Mouse (Mus musculus) right cerebral cortex, postnatal 14 days (tissue): ENCODE measurements around the gene Pgghg.

Experiments
- DNase-seq: peaks from one replicate; pipeline ENCODE4 v3.0.0; 2022

The Pgghg gene

GRCm38 (mm10) chr7:140923070-140923775 is 18.0 kb upstream of the Pgghg start:
- DNase-seq = no peak

GRCm38 (mm10) chr7:140927181-140927580 is 14.0 kb upstream of the Pgghg start:
- no peak for DNase-seq

GRCm38 (mm10) chr7:140938436-140938835 is 2.8 kb upstream of the Pgghg start:
- no peak for DNase-seq

DNA sequence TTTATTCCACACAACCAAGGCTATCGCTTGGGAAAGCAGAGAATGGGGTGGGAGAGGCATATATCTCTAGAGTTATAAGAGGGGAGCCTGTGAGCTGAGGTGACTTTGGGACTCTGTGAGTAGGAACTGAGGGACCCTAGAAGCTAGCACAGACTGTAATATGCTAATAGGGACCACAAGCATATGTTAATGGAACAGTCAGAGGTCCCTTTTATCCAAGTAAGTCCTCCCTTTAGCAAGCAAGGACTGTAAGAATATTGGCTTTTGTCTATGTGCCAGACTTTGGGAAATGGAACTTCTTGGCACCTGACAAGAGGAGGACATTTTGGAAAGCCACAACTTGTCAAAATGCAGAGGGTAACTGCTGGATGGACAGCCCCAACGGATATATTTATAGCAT is 2.3 kb upstream of the Pgghg start:
- no peak for DNase-seq

DNA sequence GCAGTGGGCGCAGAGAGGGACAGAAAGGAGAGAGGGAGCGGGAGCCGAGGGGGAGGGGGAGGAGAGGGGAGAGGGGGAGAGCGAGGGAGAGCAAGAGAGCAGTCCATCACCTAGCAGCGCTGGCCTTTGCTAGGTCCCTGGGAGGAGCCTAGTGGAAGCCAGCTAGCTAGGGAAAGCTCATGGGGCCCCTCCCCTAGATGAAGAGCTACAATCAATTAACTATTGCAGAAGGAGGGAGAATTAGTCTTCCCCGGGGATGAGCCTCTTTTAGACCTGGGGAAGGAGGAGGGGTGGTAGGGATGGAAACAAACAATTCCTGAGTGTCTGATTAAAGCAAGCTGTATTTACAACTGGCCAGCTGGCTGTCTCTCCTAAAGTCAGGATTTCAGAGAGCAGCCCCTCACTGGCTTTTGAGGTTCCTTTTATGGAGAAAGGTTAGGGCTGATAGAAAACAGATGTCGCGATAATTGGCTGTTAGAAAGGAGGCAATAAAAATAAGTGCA is 1.5 kb upstream of the Pgghg start:
- no peak for DNase-seq

- no peak for DNase-seq
Measured at GRCm38 (mm10) chr7:140942341-140942740, 1.1 kb downstream of the Pgghg start.

- no peak for DNase-seq
Measured at GRCm38 (mm10) chr7:140942811-140943210, 1.6 kb downstream of the Pgghg start.

- DNase-seq = no peak
Measured at GRCm38 (mm10) chr7:140943356-140943755, 2.2 kb downstream of the Pgghg start.

- no peak for DNase-seq
Measured at GRCm38 (mm10) chr7:140944236-140944635, 3.0 kb downstream of the Pgghg start.

DNA sequence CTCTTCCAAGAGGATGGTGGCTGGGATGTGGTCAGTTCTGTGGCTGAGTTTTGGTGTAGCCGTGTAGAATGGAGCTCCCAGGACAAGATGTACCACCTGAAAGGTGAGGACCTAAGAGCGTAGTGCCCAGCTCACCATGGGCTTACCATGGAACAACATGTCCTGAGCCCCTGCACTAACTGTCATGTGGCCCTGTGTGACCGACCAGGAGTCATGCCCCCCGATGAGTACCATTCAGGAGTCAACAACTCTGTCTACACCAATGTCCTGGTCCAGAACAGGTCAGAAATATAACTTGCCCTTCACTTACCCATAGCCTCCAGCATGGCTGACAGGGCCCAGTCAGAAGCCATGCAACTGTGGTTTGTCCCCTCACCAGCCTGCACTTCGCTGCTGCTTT is 4.1 kb downstream of the Pgghg start:
- DNase-seq = no peak

DNA sequence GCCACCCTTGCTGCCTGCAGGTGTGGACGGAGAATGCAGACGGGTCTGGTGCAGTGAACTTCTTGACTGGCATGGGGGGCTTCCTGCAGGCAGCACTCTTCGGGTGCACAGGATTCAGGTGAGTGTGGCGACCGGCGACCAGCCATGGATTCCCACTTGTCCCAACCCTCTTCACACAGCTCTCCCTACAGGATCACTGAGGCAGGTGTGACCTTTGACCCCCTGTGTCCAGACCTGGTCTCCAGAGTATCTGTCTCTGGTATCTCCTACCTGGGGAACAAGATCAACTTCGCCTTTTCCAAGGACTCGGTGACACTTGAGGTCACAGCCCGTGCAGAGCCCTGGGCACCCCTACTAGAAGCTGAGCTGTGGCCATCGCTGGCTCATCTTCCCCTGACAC is 5.1 kb downstream of the Pgghg start:
- DNase-seq = no peak

DNA sequence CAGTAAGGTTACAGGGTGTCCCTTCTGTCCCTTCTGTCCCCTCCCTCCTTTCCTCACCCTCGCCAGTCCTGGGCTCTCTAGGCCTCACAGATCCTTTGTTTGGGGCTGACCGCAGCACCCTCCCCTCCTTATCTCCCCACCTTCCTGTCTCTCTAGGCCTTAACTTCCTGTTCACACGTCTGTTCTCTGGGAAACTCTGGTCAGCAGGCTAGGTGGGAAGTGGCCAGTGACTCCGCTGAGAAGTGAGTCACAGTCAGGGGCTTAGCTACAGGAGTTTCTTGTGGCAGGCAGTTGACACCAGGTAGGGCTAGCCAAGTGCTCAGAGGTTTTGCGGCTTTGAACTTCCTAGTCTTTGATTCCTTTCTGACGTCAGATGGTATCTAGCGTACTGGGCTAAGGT is 5.8 kb downstream of the Pgghg start:
- DNase-seq = no peak

GRCm38 (mm10) chr7:140948161-140948560 is 7.0 kb downstream of the Pgghg start:
- DNase-seq = no peak

DNA sequence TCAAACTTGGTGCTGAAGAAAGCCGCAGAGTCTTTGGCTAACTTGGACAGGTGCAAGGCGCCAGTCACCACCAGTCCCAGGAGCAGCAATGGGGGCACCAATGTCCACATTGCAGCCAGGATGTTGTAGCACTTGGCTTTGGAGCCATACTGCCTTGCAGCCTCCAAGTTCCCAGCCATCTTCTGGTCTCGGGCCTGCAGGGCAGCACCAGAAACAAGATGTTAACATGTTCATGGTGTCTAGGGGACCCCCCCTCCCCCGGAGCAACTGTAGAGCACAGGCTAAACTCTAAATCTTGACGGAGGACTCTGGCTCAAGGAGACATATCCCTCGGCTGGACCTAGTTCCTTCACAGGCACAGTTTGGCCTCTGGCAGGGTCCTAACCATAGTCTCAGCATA is 8.1 kb downstream of the Pgghg start:
- DNase-seq = no peak

DNA sequence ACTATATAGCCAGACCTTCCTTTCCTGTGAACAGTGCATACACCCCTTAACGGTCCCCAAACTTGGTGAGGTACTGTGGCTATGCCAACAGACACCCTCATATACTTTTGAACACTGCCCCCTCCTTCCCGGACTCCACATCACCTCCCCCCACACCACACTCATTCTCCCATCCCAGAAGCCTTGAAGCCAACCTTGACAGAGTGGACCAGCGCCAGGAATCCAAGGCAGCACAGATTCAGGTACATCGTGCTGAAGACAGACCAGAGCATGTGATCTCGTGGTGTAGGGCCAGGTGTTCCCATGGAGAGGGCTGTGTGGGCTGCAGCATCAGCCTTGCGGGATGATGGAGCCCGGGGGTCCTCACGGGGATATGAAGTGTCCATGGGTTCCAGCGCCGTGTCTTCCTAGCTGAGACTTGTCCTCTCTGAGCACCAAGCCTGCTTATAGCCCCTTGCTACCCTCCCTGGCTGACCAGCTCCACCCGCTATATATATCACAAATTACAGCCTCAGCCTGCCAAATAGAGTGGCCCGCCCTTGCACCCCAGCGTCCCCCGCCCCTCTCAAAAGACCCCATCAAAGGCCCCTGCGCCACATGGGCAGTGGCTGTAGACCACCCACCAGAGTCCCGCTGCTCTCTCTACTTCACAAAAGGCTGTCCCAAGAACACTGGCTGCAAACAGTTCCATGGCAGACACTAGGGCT is 8.8 kb downstream of the Pgghg start, which contains the start of gene Ifitm5:
Gene Ifitm5, minus strand, starts transcription at position 468 of the 707 bp plus-strand sequence.
- DNase-seq = no peak

- DNase-seq = no peak
Measured at GRCm38 (mm10) chr7:140951051-140951450, 9.9 kb downstream of the Pgghg start.

- DNase-seq = no peak
Measured at GRCm38 (mm10) chr7:140951765-140952164, 10.6 kb downstream of the Pgghg start.

DNA sequence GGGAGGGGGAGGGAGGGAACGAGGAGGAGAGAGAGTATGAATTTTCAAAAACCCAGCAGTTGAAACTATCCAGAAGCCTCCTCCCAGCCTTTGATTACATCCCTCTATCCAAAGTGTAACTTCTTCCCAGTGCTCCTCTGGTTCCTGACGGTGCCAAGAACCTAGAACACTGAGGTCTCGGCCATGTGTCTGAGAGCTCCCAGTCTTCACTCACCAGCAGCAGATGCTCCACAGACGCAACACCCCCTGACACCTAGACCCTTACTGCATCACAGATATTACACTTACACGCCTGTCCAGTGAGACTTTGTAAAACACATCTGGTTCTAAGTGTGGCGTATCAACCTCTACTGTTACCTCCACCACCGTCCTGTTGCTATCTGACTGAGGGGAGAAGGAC is 11.2 kb downstream of the Pgghg start:
- DNase-seq = no peak

DNA sequence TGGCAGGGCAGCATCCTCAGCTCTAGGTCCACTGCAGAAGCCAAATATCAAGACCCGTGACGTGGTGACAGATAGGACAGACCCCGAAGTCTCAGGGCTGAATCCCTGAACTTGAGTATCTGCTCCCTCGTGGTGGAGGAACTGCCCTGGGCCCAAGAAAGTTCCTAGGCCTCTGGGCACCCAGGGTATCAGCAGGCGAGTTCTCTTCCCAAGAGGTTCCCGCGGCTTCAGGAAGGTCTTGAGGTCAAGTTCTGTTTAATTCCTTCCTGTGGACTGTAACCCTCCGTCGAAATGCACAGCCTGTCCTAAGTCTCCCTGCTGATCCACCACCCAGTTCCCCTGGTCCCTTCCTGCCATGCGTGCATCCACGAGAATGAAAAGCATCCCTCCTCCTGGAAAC is 11.9 kb downstream of the Pgghg start:
- DNase-seq = no peak

DNA sequence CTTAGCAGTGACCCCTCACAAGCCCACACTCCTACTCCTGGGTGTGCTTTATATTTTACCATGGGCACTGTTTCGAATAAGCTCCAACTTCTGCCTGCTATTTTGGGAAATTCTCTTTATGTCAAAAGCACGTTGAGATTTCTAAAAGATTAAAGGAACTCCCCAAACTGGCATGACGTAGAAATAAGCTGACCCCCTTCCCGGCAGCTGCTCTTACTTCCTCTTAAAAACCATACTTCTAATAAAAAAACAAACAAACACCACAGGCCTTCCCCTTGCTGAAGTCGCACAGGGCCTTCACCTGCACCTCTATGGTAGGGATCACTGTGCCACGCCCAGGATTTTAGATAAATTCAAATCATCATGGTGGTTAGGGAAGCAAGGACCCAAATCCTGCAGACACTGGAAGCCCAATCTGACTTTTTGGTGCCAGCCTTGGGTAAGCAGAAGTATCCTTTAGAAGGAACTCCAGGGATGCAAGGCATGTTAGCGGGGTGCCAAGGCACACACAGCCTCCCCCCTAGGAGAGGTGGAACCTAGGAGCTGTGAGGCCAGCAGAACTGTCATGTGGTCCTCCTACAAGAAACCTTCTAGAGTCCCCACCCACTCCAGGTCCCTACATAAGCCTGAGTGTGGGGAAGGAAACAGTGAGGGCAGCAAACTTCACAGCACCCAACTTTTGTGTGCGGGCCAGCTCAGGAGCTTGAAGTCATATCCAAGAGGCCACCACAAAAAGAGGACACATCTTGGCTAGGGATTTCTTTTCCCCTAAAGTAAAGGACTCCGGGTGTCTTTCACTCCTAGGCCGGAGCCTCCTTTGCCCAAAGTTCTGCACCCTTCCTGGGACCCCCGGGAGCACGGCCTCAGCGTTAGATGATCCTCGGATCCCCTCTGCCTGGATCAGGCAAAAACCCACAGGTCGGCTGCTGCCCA is 12.9 kb downstream of the Pgghg start:
- no peak for DNase-seq

DNA sequence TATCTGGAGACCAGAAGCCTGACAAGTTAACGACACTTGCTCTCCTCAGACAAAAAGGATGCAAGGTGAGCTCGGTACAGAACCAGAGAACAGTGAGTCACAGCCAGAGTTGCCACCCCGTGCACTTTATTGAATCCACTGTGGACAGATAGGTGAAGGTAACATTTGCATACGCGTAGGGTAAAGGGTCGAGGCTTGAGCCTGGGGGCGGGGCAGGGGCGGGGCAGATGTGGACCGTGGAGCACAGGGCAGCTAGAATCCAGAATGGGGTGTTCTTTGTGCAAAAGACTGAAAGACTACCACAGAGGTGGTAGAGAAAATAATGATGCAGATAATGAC is 13.5 kb downstream of the Pgghg start:
- DNase-seq = no peak

DNA sequence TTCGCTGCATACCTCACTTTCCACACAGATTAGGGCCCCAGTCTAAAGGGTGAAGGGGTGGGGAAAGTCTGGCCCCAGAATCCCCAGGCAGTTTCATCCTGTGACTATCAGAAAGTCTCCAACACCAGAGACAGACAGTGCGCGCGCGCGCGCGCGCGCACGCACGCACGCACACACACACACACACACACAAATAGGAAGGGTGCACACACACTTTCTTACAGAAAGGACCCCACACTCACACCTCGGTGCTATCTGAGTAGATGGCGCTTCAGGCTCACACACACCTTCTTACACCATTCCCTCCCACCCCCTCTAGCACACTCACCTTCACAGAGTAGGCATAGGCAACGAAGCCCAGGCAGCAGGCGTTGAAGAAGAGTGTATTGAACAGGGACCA is 14.2 kb downstream of the Pgghg start:
- DNase-seq = no peak

GRCm38 (mm10) chr7:140955758-140956555 is 14.8 kb downstream of the Pgghg start, which contains the start of the genes Gm45717 and Ifitm2:
TSS of gene Gm45717 (minus strand) at chr7:140955937.
TSS of gene Ifitm2 (minus strand) at chr7:140955987.
- no peak for DNase-seq
